Mouse (Mus musculus) forebrain, embryonic 11.5 days (tissue): Measurements from ENCODE around the gene Olfr186. TPM values are rescaled to one million over a fixed set of nuclear protein-coding genes. Genes with fewer than 3 reads are reported as not detected.

ENCODE experiments used
- ATAC-seq: fragments of 200-750 bp; cut with Nextera tagmentation; replicated peaks from 2 replicates; pipeline ENCODE4 v1.8.0; 2017; ENCODE audit warnings: moderate TSS enrichment; ENCODE audit not compliant: low FRiP score
- DNase-seq: peaks from one replicate; pipeline ENCODE4 v3.0.0-alpha.2; 2017; ENCODE audit warnings: low spot score
- H3K27ac ChIP-seq: fragments of 300-500 bp; sonication (generic); 2 replicates; pipeline ENCODE4 v1.5.1; 2014; ENCODE audit warnings: low read depth, low read length
- H3K27me3 ChIP-seq: fragments of 300-500 bp; sonication (generic); 2 replicates; pipeline ENCODE4 v1.6.1; 2014; ENCODE audit warnings: mild to moderate bottlenecking, low read length, mixed read lengths; ENCODE audit not compliant: control insufficient read depth, insufficient read depth
- H3K36me3 ChIP-seq: fragments of 300-500 bp; sonication (generic); 2 replicates; pipeline ENCODE4 v1.6.1; 2014; ENCODE audit warnings: mild to moderate bottlenecking, low read length, moderate library complexity, mixed read lengths; ENCODE audit not compliant: control insufficient read depth, insufficient read depth
- H3K4me1 ChIP-seq: fragments of 300-500 bp; sonication (generic); replicated peaks from 2 replicates; pipeline ENCODE4 v1.6.1; 2014; ENCODE audit warnings: low read length, mixed read lengths; ENCODE audit not compliant: control insufficient read depth, insufficient read depth
- H3K4me2 ChIP-seq: fragments of 300-500 bp; sonication (generic); 2 replicates; pipeline ENCODE4 v1.6.1; 2014; ENCODE audit warnings: low read depth, mild to moderate bottlenecking, low read length, moderate library complexity, mixed read lengths; ENCODE audit not compliant: severe bottlenecking
- H3K4me3 ChIP-seq: fragments of 300-500 bp; sonication (generic); 2 replicates; pipeline ENCODE4 v1.5.1; 2014; ENCODE audit warnings: low read depth, low read length
- H3K9ac ChIP-seq: fragments of 300-500 bp; sonication (generic); 2 replicates; pipeline ENCODE4 v1.6.1; 2014; ENCODE audit warnings: low read length
- H3K9me3 ChIP-seq: fragments of 300-500 bp; sonication (generic); 2 replicates; pipeline ENCODE4 v1.6.1; 2016; ENCODE audit warnings: low read length, mixed read lengths; ENCODE audit not compliant: control insufficient read depth
- WGBS: fragments of 180-500 bp; shearing (Covaris S2); extraction: QIAGEN DNeasy Blood & Tissue Kit; methylation state at CpG from one replicate; pipeline ENCODE4 v1.1.7; 2014; 5-methylcytosine and 5-hydroxymethylcytosine counted together
- polyA plus RNA-seq: library from polyadenylated mRNA; unstranded; fragments of >200 nt; fragmentation: Nextera tagmentation; extraction: Ambion mirVana; gene quantifications from 2 replicates; pipeline ENCODE4 v1.2.1, GENCODE M21; 2014

Olfr186 gene
- polyA plus RNA-seq, 1 experiment from 2014 or later, result not detected

GRCm38 (mm10) chr16:59039710-59040109 lies 9.6 kb upstream of the Olfr186 start, which contains the start of gene Olfr187:
Gene Olfr187 (minus strand): TSS chr16:59039767.
- 92% methylated on average over 7 of the region's 7 CpGs for WGBS
- H3K9me3 ChIP-seq, result no peaks in the 10 kb centered on the region
- no peaks in the 10 kb centered on the region for H3K4me1 ChIP-seq
- H3K27ac ChIP-seq, result no peak within 1 kb of the TSS
- H3K9ac ChIP-seq, result no peak within 1 kb of the TSS
- no peak for DNase-seq
- no peaks in the 10 kb centered on the region for H3K27me3 ChIP-seq
- no peak within 1 kb of the TSS for H3K4me2 ChIP-seq
- no peak within 1 kb of the TSS for H3K4me3 ChIP-seq
- H3K36me3 ChIP-seq, result no peaks in the 10 kb centered on the region
- no peak for ATAC-seq

GRCm38 (mm10) chr16:59013357-59014018 lies 16.6 kb downstream of the Olfr186 start:
- ATAC-seq (no peak), DNase-seq (no peak)
- Histone ChIP-seq H3K4me1 (no peaks in the 10 kb centered on the region), H3K27ac (no peak overlapping the region), H3K9ac (no peak overlapping the region), H3K4me2 (no peak overlapping the region), H3K36me3 (no peaks in the 10 kb centered on the region), H3K9me3 (no peaks in the 10 kb centered on the region), H3K4me3 (no peak overlapping the region), H3K27me3 (no peaks in the 10 kb centered on the region)
- WGBS, result 62% methylated on average over 2 of the region's 2 CpGs

- Histone ChIP-seq H3K4me2 (no peak overlapping the region), H3K4me3 (no peak overlapping the region), H3K36me3 (no peaks in the 10 kb centered on the region), H3K9ac (no peak overlapping the region), H3K27ac (no peak overlapping the region), H3K27me3 (no peaks in the 10 kb centered on the region), H3K4me1 (no peaks in the 10 kb centered on the region), H3K9me3 (no peaks in the 10 kb centered on the region)
- no peak for DNase-seq
- no peak for ATAC-seq
Observed at GRCm38 (mm10) chr16:59007146-59007545, 22.9 kb downstream of the Olfr186 start.

- 77% methylated on average over 2 of the region's 2 CpGs for WGBS
Observed at GRCm38 (mm10) chr16:58995057-58995456, 35.0 kb downstream of the Olfr186 start, which contains the start of gene Olfr183. Gene Olfr183 (plus strand): TSS chr16:58995357.

More at GRCm38 (mm10) chr16:58995057-58995456, 35.0 kb downstream of the Olfr186 start, which contains the start of gene Olfr183:
- Histone ChIP-seq H3K4me3 (no peak within 1 kb of the TSS), H3K9ac (no peak within 1 kb of the TSS), H3K36me3 (no peaks in the 10 kb centered on the region), H3K4me2 (no peak within 1 kb of the TSS), H3K4me1 (no peaks in the 10 kb centered on the region), H3K9me3 (no peaks in the 10 kb centered on the region), H3K27ac (no peak within 1 kb of the TSS), H3K27me3 (no peaks in the 10 kb centered on the region)
- no peak for DNase-seq
- ATAC-seq, result no peak

Other genes with a start within 250 kb of the Olfr186 start
- gene Olfr173, start 230.0 kb downstream of the Olfr186 start, polyA plus RNA-seq, result not detected in 2 replicates
- not detected in 2 replicates for gene Olfr175-ps1, start 203.5 kb downstream of the Olfr186 start, polyA plus RNA-seq
- gene Olfr177, start 155.5 kb downstream of the Olfr186 start, polyA plus RNA-seq, result not detected in 2 replicates
- gene Olfr178, start 138.2 kb downstream of the Olfr186 start, polyA plus RNA-seq, result not detected in 2 replicates
- not detected in 2 replicates for gene Olfr181, start 101.5 kb downstream of the Olfr186 start, polyA plus RNA-seq
- not detected in 2 replicates for gene Olfr180, start 100.9 kb downstream of the Olfr186 start, polyA plus RNA-seq
- not detected in 2 replicates for gene Olfr183, start 34.9 kb downstream of the Olfr186 start, polyA plus RNA-seq
- gene Olfr187, start 9.5 kb upstream of the Olfr186 start, polyA plus RNA-seq, result not detected in 2 replicates
- gene Olfr190, start 47.7 kb upstream of the Olfr186 start, polyA plus RNA-seq, result not detected in 2 replicates
- not detected in 2 replicates for gene Olfr191, start 59.5 kb upstream of the Olfr186 start, polyA plus RNA-seq
- gene Olfr193, start 81.6 kb upstream of the Olfr186 start, polyA plus RNA-seq, result not detected in 2 replicates
- gene Olfr194, start 90.8 kb upstream of the Olfr186 start, polyA plus RNA-seq, result not detected in 2 replicates
- gene Olfr195, start 116.8 kb upstream of the Olfr186 start, polyA plus RNA-seq, result not detected in 2 replicates
- gene Olfr196, start 140.2 kb upstream of the Olfr186 start, polyA plus RNA-seq, result not detected in 2 replicates
- gene Olfr198, start 173.2 kb upstream of the Olfr186 start, polyA plus RNA-seq, result not detected in 2 replicates
- not detected in 2 replicates for gene Olfr199, start 189.5 kb upstream of the Olfr186 start, polyA plus RNA-seq
- gene Olfr201, start 242.3 kb upstream of the Olfr186 start, polyA plus RNA-seq, result not detected in 2 replicates